Mouse (Mus musculus) cerebellum, postnatal 25 days (tissue): ENCODE measurements at regions not wholly inside any gene's neighbourhood (a gene's known extent, or its start where the extent isn't known, plus 50 kb on each side); places are given as distances from the start of the nearest gene placed in this dataset.
A peak's percentile ranks its signal among the peaks of the same experiment; 100 is the strongest.

Source experiments
- DNase-seq, 2 experiments: peaks; one replicate each; pipeline ENCODE4 v3.0.0; 2021; ENCODE audit warnings: mixed read lengths in 2 of 2

DNA sequence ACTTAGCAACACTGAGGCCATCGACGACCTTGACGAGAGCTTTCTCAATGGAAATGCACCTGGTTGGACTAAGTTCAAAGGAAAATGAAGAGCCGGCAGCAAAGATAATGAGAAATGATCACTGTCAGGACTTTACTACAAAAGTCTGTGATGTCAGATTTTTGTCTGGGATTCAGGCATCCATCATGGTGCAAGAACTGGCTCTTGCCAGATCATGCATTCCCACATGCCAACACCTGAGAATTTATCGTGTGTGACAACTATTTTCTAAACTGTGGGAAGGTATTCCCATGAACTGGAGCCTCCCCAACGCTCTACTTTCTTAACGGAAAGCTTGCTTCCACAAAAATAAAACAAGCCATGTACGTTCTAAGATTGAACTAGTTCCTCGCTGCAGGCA is 58.1 kb downstream of the Irx6 start:
- DNase-seq = no peak

DNA sequence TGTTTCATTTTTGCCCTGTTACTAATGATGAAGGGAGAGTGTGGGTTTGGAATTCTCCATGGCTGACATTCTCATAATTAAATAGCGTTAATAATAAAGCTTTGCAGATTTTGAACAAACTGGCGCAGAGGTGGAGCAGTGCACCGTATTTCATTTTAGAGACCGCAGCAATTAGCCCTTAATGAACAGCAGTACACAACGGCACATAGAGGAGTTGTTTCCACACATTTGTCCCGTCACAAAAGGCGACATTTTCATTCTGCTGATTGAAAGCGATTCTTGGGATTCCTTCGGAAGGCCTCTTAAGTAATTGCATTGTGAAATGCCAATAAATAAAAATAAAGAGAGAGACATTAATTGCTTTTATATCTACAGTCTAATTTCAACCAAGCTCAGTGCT is 61.6 kb downstream of the Irx6 start:
- no peak for DNase-seq

DNA sequence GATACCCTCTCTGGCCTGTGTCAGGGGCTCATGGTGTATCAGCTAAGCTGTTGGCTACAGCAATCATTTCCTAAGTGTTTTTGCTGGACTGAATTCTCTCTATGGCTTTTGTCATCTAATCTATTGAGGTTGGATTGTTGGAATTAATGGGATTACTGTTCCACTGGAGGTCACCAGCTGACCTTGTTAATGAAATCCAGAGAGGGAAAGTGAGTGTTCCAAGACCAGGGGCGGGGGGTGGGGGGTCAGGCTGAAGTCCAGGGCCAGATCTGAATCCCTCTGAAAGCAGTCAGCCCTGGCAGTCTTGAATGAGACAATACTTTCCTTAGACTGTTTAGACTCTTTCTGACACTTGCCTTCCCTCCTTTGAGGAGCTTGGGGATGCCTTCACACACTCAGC is 64.0 kb downstream of the Irx6 start:
- DNase-seq = no peak

DNA sequence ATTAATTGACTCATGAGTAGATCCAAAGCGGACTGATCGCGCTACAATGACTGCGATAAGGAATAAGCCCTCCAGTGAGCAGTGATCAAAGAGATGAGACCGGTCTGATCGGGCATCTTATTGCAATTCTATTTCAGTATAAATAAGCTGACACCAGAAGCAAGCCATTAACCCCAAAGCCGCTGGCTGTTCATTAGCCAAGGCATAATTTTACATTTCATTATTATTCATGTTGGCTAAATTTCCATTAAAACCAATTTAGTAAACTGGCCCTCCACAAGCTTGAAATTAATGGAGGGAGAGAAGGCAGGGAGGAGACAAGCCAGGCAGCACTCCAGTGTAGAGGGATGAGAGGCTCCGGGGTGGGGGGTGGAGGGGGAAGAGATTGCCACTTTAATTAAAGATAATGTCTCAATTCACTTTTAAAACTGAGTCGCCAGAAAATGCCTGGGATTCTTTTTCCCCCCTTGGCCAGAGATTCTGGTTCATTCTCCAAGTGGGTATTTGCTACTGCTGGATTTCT is 66.3 kb downstream of the Irx6 start:
- DNase-seq = no peak

DNA sequence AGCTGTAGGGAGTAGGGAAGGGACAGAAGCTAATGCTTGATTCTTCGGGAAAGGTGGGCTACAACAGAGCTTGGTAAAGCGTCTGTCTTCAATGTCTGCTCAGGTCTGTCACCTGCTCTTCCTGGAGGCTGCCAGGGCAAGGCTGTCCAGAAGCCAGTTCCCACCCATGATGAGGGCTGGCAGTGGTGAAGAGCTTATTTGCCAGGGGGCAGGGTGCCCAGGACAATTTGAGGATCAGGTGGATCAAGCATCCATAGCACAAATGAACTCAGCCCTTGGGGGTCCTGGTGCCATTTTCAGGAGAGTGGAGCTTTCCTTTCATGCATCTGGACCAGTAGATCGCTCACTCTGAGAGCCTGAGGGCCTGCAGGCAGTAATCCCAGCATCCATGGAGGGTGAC is 67.7 kb downstream of the Irx6 start:
- peak; percentile 21 to 25 for DNase-seq

DNA sequence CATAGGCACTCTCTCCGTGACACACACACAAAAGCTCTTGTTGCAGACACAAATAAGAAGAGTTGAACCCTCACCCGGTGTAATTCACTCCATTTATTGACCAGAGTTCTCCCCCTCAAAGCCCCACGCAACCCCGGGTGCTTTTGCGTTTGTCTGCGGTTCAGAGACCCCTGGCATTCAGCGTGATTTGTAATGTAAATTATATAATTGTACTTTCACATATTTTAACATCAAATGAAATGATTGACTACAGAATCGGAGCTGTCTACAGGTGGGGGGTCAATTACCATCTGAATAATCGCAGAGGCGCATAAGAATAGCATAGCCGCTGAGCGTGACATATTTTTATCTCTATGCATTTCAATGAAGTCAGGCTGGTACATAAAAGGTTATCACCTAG is 69.0 kb downstream of the Irx6 start:
- no peak for DNase-seq

- no peak for DNase-seq
Measured at GRCm38 (mm10) chr8:92747086-92747485, 73.0 kb downstream of the Irx6 start.

DNA sequence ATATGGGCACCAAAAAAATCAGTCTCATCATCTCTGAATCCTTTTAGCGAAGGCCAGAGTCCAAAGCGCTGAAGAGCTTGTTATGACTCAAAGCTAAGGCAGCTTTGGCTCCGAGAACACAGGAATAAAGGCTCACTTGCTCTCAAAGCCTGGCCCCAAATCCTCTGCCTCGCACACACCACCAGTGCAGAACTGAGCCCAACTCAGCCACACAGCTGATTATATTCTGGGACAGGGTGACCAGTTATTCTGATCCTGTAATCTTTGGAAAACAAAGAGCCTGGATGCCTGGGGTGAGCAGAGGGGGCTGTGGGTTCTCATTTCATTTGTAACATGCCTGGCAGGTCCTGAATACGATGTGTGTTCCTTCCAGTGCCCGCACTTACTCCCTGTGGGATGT is 73.9 kb downstream of the Irx6 start:
- DNase-seq = no peak

DNA sequence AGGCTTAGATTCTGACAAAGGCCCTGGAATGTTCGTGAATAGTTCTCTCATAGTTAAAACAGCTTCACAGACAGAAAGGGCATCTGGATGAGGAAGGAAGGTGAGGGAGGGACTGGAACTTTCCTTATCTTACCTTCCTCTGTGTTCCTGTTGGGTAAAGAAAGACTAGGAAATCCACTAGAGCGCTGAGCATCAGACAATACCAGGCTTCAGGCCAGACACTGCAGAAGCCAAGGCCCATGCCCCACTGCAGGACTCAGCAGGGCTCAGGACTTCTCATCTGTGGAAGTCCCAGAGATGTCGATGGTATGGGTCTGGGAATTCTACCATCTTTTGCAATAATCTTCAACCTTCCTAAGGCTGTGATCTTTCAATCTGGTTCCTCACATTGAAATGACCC is 67.2 kb upstream of the Mmp2 start:
- DNase-seq = no peak

DNA sequence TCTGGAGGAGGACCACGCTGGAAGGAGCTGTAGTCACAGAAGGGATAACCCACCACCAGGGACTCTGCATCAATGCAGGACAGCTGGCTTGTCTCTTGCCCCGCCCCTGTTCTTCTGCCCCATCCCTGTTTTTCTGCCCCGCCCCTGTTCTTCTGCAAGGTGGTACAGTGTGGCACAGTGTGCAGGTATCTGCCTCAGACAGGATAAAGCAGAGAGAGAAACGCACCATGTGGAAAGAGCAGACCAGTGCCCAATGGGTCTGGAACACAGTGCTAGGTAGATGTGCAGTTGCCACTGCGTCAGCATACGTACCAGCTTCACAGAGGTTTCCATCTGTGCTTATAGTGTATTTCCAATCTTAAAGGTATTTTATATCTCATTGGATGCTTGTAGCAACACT is 66.2 kb upstream of the Mmp2 start:
- DNase-seq = no peak

DNA sequence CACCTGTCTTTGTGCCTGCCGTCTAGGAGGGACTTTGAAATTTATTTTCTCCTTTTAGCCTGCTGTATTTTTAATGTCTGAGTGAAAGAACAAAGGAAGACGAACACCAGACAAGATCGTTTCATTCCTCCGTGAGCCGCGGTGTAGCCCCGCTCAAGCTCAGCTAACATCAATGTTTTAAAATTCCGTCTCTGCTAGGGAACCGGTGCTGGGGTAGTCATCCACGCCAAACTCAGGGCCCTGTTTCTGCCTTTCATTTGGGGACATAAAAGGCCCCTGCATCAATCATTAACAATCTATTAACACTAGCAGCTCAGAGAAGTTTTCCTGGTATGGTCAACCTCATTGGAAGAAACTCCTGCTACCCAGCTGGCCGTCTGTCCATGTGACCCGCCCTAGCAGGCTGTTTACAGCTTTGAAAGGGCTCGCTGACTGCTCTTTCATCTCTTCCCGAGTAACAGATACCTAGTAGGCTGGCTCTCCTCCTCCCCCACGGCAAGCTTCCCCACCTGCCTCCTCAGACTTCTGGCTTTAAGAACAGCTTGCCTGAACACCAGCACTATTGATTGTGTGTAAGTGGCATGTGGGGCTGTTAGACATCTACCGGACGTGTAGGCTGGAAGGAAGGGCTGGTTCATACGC is 65.0 kb upstream of the Mmp2 start:
- DNase-seq = no peak

GRCm38 (mm10) chr8:92771856-92772650 is 55.0 kb upstream of the Mmp2 start:
- no peak for DNase-seq

GRCm38 (mm10) chr8:92772826-92773225 is 54.3 kb upstream of the Mmp2 start:
- DNase-seq = no peak

- DNase-seq = no peak
Measured at GRCm38 (mm10) chr8:92775186-92775585, 51.9 kb upstream of the Mmp2 start.

- DNase-seq = no peak
Measured at GRCm38 (mm10) chr8:92777106-92777505, 50.0 kb upstream of the Mmp2 start.
